Mouse (Mus musculus): ENCODE results near the gene Fcgr3.

Fcgr3 gene

DNA sequence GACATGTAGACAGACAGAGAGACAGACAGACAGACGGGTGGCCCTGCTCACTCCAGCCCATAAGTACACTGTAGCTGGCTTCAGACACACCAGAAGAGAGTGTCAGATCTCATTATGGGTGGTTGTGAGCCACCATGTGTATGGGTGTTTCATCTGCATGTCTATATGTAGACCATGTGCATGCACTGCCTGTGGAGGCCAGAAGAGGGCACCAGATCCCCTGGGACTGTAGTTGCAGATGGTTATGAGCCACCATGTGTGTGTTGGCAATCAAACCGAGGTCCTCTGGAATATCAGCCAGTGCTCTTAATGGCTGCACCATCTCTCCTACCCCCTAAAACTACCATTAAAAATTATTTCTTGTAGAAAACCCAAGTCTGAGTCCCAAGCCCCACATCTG, 57.8 kb downstream of the Fcgr3 start:
- no peak for DNase-seq (ENCODE audit: low spot score)

GRCm38 (mm10) chr1:171006335-171006734, 58.4 kb downstream of the Fcgr3 start:
- no peak for DNase-seq (ENCODE audit: low spot score)

DNA sequence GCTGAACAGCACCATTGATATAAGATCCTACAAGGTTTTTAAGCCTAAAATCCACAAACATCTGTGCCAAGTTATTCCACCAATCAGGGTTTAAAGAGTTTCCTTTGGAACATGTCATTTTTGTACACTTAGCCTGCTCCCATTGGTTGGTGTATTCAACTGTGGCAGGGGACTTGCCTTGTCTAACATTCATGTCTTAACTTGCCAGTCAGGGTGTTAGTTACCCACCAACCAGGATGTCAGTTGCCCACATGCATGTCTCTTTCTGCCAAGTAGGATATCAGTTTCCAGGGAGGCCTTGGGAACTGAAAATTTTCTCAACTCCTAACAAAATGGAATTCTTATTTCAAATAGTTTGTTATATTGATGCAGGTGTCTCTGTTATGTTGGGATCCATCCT, 59.1 kb downstream of the Fcgr3 start:
- DNase-seq (ENCODE audit: low spot score): no peak

DNA sequence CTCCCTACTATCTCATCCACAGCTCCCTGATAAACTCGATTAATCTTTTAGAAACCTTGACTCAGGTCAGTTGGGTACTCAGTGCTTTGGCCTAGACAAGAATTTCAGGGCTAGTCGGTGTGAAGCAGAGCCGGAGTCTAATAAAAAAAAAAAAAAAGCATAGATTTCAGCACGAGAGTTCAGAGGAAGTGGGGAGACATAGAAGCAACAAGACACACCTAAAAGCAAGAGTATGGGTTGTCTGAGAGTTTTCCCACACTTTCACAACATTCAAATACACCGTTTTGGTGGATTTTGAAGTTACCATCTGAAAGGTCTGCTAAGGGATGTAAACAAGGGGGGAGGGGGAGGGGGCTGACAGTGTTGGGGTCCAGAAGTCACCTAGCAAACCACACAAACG, 59.7 kb downstream of the Fcgr3 start:
- DNase-seq (ENCODE audit: low spot score): no peak
